Mouse (Mus musculus): ENCODE measurements around the gene Bace1. TPM values are rescaled to one million over a fixed set of nuclear protein-coding genes. Genes with fewer than 3 reads are reported as not detected.

Bace1 gene
- polyA plus RNA-seq (2014; fragmentation: Nextera tagmentation; extraction: Ambion mirVana): 27.2 and 29.9 TPM in 2 replicates

DNA sequence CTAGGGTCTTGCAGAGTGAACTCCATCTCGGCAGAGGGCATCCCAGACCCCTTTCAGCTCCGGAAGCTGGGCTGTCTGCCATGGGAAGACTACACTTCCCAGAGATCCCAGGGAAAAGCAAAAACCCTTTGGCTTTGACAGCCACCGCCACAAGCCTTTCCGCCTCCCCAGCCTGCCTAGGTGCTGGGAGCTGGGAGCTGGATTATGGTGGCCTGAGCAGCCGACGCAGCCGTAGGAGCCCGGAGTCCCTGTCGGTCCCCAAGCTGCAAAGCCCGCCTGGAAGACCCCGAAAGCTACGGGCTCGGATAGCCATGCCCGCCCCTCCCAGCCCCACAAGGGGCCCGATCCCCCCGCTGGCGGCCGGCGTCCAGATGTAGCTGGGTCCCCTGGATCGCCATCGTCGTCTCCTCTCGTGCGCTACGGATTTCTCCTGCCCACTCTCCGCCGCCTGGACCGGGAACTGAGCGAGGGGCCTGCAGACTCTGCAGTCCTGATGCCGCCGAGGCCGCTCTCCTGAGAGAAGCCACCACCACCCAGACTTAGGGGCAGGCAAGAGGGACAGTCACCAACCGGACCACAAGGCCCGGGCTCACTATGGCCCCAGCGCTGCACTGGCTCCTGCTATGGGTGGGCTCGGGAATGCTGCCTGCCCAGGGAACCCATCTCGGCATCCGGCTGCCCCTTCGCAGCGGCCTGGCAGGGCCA lies at the start of gene Bace1:
Gene Bace1, plus strand, starts transcription at position 147 of the 705 bp plus-strand sequence.
- Histone ChIP-seq H3K4me3 (ENCODE audit: low read depth, low read length) (peak within 1 kb of the TSS; percentile 65), H3K4me2 (peak within 1 kb of the TSS; percentile 96), H3K9ac (peak within 1 kb of the TSS; percentile 71), H3K27ac (ENCODE audit: low read depth) (no peak within 1 kb of the TSS; the same call in 1 of the 2 replicates), H3K36me3 (ENCODE audit: insufficient read depth) (no peaks in the 10 kb centered on the region), H3K27me3 (ENCODE audit: insufficient read depth, low read length) (no peaks in the 10 kb centered on the region), H3K4me1 (ENCODE audit: insufficient read depth) (peaks cover 9% of the 10 kb centered on the region), H3K9me3 (ENCODE audit: low read depth, low read length) (no peaks in the 10 kb centered on the region)
- TF ChIP-seq CTCF (IDR thresholded peaks at IDR 0.05; ENCODE audit: low read depth): peak; percentile 52
- DNase-seq: peak; percentile 96
- ATAC-seq (ENCODE audit: insufficient read depth): peak; percentile 88
- under 1% methylated on average over 40 of the region's 40 CpGs for WGBS

- Histone ChIP-seq H3K4me2 (no peak overlapping the region), H3K4me3 (ENCODE audit: low read depth, low read length) (no peak overlapping the region), H3K36me3 (ENCODE audit: insufficient read depth) (peaks cover 24% of the 10 kb centered on the region; the same call in 1 of the 2 replicates), H3K27ac (ENCODE audit: low read depth) (no peak overlapping the region), H3K4me1 (ENCODE audit: insufficient read depth) (0 out of 2 replicates have a peak, but pooled peaks cover 4% of the 10 kb centered on the region), H3K9me3 (ENCODE audit: low read depth, low read length) (no peaks in the 10 kb centered on the region), H3K9ac (no peak overlapping the region), H3K27me3 (ENCODE audit: insufficient read depth, low read length) (no peaks in the 10 kb centered on the region)
- no peak for ATAC-seq (ENCODE audit: insufficient read depth)
- no peak for TF ChIP-seq CTCF (IDR thresholded peaks at IDR 0.05; ENCODE audit: low read depth)
- no peak for DNase-seq
- WGBS: 70% methylated on average over 8 of the region's 8 CpGs
Measured at GRCm38 (mm10) chr9:45791456-45792142, 46.8 kb upstream of the Bace1 start.

GRCm38 (mm10) chr9:45792235-45792634 lies 46.1 kb upstream of the Bace1 start:
- H3K9me3 ChIP-seq (ENCODE audit: low read depth, low read length): no peaks in the 10 kb centered on the region
- peaks cover 24% of the 10 kb centered on the region; the same call in 1 of the 2 replicates for H3K36me3 ChIP-seq (ENCODE audit: insufficient read depth)
- no peaks in the 10 kb centered on the region for H3K27me3 ChIP-seq (ENCODE audit: insufficient read depth, low read length)
- TF ChIP-seq CTCF (IDR thresholded peaks at IDR 0.05; ENCODE audit: low read depth): no peak
- no peak overlapping the region for H3K27ac ChIP-seq (ENCODE audit: low read depth)
- no peak for DNase-seq
- no peak overlapping the region for H3K9ac ChIP-seq
- no peak overlapping the region for H3K4me2 ChIP-seq
- WGBS: 80% methylated on average over 1 of the region's 1 CpGs
- ATAC-seq (ENCODE audit: insufficient read depth): no peak
- H3K4me1 ChIP-seq (ENCODE audit: insufficient read depth): 0 out of 2 replicates have a peak, but pooled peaks cover 4% of the 10 kb centered on the region
- H3K4me3 ChIP-seq (ENCODE audit: low read depth, low read length): no peak overlapping the region

DNA sequence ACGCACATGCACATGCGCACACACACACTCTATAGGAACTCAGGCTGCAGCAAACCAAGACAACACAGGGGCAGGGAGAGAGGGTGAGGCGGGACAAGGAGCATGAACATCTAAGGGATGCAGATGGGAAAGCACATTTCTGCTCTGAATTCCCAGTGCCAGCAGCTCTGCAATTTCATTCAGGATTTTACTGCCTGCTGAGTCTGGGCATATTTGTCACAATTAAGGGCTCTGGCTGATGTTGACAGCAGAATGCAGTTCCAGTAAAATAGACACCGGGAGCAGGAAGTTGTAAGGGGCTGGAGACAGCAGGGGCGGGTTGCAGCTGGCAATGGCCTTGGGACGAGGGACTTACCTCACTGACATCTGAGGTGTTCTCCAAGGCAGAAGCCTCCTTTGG lies 44.7 kb upstream of the Bace1 start:
- Histone ChIP-seq H3K4me3 (ENCODE audit: low read depth, low read length) (no peak overlapping the region), H3K9ac (no peak overlapping the region), H3K27me3 (ENCODE audit: insufficient read depth, low read length) (no peaks in the 10 kb centered on the region), H3K36me3 (ENCODE audit: insufficient read depth) (peaks cover 24% of the 10 kb centered on the region; the same call in 1 of the 2 replicates), H3K4me1 (ENCODE audit: insufficient read depth) (no peaks in the 10 kb centered on the region), H3K4me2 (no peak overlapping the region), H3K9me3 (ENCODE audit: low read depth, low read length) (no peaks in the 10 kb centered on the region), H3K27ac (ENCODE audit: low read depth) (no peak overlapping the region)
- TF ChIP-seq CTCF (IDR thresholded peaks at IDR 0.05; ENCODE audit: low read depth): no peak
- no peak for DNase-seq
- 87% methylated on average over 6 of the region's 6 CpGs for WGBS
- ATAC-seq (ENCODE audit: insufficient read depth): no peak

GRCm38 (mm10) chr9:45795722-45796121 lies 42.7 kb upstream of the Bace1 start:
- no peak for TF ChIP-seq CTCF (IDR thresholded peaks at IDR 0.05; ENCODE audit: low read depth)
- no peak for ATAC-seq (ENCODE audit: insufficient read depth)
- Histone ChIP-seq H3K4me2 (no peak overlapping the region), H3K27me3 (ENCODE audit: insufficient read depth, low read length) (no peaks in the 10 kb centered on the region), H3K36me3 (ENCODE audit: insufficient read depth) (peaks cover 28% of the 10 kb centered on the region; the same call in 1 of the 2 replicates), H3K9me3 (ENCODE audit: low read depth, low read length) (no peaks in the 10 kb centered on the region), H3K4me1 (ENCODE audit: insufficient read depth) (no peaks in the 10 kb centered on the region), H3K27ac (ENCODE audit: low read depth) (no peak overlapping the region), H3K4me3 (ENCODE audit: low read depth, low read length) (no peak overlapping the region), H3K9ac (no peak overlapping the region)
- 71% methylated on average over 5 of the region's 5 CpGs for WGBS
- no peak for DNase-seq

DNA sequence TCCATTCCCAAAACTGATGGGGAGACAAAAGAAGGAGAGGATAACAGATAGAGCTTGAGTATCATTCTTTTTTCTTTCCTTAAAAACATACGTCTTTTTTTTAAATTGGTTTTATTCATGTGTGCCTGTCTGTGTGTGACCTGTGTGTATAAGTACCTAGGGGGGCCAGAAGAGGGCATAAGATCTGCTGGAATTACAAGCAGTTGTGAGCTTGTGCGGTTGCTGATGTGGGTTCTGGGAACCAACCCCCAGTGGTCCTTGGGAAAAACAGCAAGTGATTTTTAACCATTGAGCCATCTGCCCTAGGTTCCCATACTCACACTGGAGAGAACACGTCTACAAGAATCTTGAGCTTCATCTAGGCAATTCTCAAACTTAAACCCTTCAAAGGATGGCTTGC lies 41.1 kb upstream of the Bace1 start:
- ATAC-seq (ENCODE audit: insufficient read depth): no peak
- WGBS: 80% methylated on average over 3 of the region's 3 CpGs
- H3K4me1 ChIP-seq (ENCODE audit: insufficient read depth): no peaks in the 10 kb centered on the region

More for the DNA sequence above, 41.1 kb upstream of the Bace1 start:
- Histone ChIP-seq H3K27me3 (ENCODE audit: insufficient read depth, low read length) (no peaks in the 10 kb centered on the region), H3K36me3 (ENCODE audit: insufficient read depth) (peaks cover 32% of the 10 kb centered on the region; the same call in 1 of the 2 replicates), H3K27ac (ENCODE audit: low read depth) (no peak overlapping the region), H3K9me3 (ENCODE audit: low read depth, low read length) (no peaks in the 10 kb centered on the region), H3K9ac (no peak overlapping the region), H3K4me2 (no peak overlapping the region), H3K4me3 (ENCODE audit: low read depth, low read length) (no peak overlapping the region)
- no peak for DNase-seq
- 0 out of 2 replicates have a peak, but pooled peaks have one; percentile 6 for TF ChIP-seq CTCF (IDR thresholded peaks at IDR 0.05; ENCODE audit: low read depth)
